Comparison of ENCODE assay signal across 11 mouse cellular contexts in the genomic region with DNA sequence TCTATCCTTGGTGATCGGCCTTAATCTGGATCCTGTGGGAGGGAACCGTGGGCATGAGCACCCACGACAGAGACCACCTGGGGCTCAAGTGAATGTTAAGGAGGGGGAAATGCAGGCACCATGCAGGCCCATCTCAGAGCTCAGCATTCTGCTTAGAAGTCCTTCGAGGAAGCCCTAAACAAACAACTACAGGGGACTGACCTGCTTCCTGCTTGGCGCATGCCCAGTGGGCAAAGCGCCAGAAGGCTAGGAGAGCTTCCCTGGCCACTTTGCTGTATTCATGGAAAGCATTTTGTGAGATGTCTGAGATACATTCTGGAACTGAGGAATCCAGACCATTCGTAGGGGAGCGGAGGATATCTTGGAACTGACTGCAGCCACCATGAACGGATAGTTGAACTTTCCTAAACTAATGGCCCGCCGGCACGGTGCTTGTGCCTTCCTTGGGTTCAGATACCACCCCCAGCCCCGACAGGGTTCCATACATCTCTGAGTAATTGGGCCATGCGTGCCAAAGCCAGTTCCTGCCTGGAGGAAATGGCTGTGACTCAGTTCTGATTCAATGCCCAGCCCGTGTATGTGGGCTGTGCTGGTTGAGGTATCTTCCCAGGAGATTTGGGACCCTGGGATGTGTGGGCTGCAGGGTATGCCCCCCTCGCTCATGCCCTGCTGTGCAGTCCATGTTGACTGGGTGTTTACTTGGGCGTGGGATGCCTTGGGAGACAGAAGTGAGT.
DNase-seq lines count a peak whose midpoint lies in the region; ATAC-seq and TF ChIP-seq lines count a peak whose summit lies in the region.
"Had no signal": no experiment of that assay in that cellular context is flagged by ENCODE, and none has a peak within 500 bp of the region (broad histone marks: within the 10 kb centered on the region; RNA-seq: fewer than 3 reads in every experiment).

No protein-coding gene starts in this region.

- H3K4me1 ChIP-seq in midbrain, embryonic 11.5 days (ENCODE audit: control insufficient read depth, insufficient read depth, low read length): no peaks in the 10 kb centered on the region
- no peaks in the 10 kb centered on the region for H3K4me1 ChIP-seq in midbrain, embryonic 13.5 days (replicated peaks)
- peaks cover 9 to 10% of the 10 kb centered on the region in 2 experiments for H3K4me1 ChIP-seq in heart, embryonic 14.5 days (ENCODE audit: control insufficient read depth in 2 of 2, insufficient read depth in 2 of 2, low read length in 2 of 2)
- H3K4me1 ChIP-seq in thymus, adult 2 months (replicated peaks; ENCODE audit: control insufficient read depth, insufficient read depth, low read length): no peaks in the 10 kb centered on the region
- H3K4me1 ChIP-seq: embryonic facial prominence, embryonic 15.5 days had no signal

- no peak for ATAC-seq in midbrain, embryonic 11.5 days (ENCODE audit: low FRiP score)
- ATAC-seq in midbrain, embryonic 13.5 days: no peak
- ATAC-seq in heart, embryonic 14.5 days (ENCODE audit: insufficient number of reproducible peaks, insufficient read depth, low FRiP score, low read depth): 0 out of 2 replicates have a peak, but pooled peaks have one; percentile 36
- ATAC-seq in megakaryocyte-erythroid progenitor cell, adult 5-6 weeks (replicated peaks; ENCODE audit: low FRiP score, low TSS enrichment, poor library complexity, severe bottlenecking): no peak
- ATAC-seq: CD4-positive, CD25-positive, alpha-beta regulatory T cell, adult 4 months had no signal

- no peaks in the 10 kb centered on the region for H3K27me3 ChIP-seq in midbrain, embryonic 11.5 days (ENCODE audit: control insufficient read depth, insufficient read depth, low read length)
- peaks cover 4% of the 10 kb centered on the region; the same call in 1 of the 2 replicates for H3K27me3 ChIP-seq in midbrain, embryonic 13.5 days
- H3K27me3 ChIP-seq in heart, embryonic 14.5 days (ENCODE audit: control insufficient read depth, insufficient read depth, low read length): peaks cover 7% of the 10 kb centered on the region; the same call in 1 of the 2 replicates
- no peaks in the 10 kb centered on the region for H3K27me3 ChIP-seq in thymus, adult 2 months (ENCODE audit: control insufficient read depth, insufficient read depth, low read length)
- H3K27me3 ChIP-seq: embryonic facial prominence, embryonic 15.5 days had no signal

- no peak overlapping the region for H3K9ac ChIP-seq in midbrain, embryonic 11.5 days (ENCODE audit: low read length)
- H3K9ac ChIP-seq in midbrain, embryonic 13.5 days (replicated peaks): no peak overlapping the region
- H3K9ac ChIP-seq in heart, embryonic 14.5 days (ENCODE audit: low read length): no peak overlapping the region
- H3K9ac ChIP-seq: embryonic facial prominence, embryonic 15.5 days had no signal

- H3K4me2 ChIP-seq in midbrain, embryonic 11.5 days: no peak overlapping the region
- H3K4me2 ChIP-seq in midbrain, embryonic 13.5 days (replicated peaks): no peak overlapping the region
- no peak overlapping the region for H3K4me2 ChIP-seq in heart, embryonic 14.5 days (ENCODE audit: low read length)
- H3K4me2 ChIP-seq: embryonic facial prominence, embryonic 15.5 days had no signal

- WGBS in midbrain, embryonic 11.5 days: 90% methylated on average over 17 of the region's 17 CpGs
- WGBS in midbrain, embryonic 13.5 days: 90% methylated on average over 17 of the region's 17 CpGs
- WGBS in heart, embryonic 14.5 days: 67% methylated on average over 17 of the region's 17 CpGs
- WGBS in thymus, adult 2 months: 84% methylated on average over 17 of the region's 17 CpGs

- TF ChIP-seq POLR2A in thymus, adult 2 months (IDR thresholded peaks at IDR 0.05; ENCODE audit: control insufficient read depth, extremely low read depth, insufficient read depth, low read length, poor library complexity): no peak

- no peak overlapping the region for H3K4me3 ChIP-seq in midbrain, embryonic 11.5 days (ENCODE audit: low read depth, low read length)
- no peak overlapping the region for H3K4me3 ChIP-seq in midbrain, embryonic 13.5 days (replicated peaks)
- H3K4me3 ChIP-seq in heart, embryonic 14.5 days (ENCODE audit: control insufficient read depth in 1 of 2, insufficient read depth in 1 of 2, low read depth in 1 of 2, low read length in 2 of 2): no peak overlapping the region
- no peak overlapping the region for H3K4me3 ChIP-seq in thymus, adult 2 months (ENCODE audit: control insufficient read depth, insufficient read depth, low read length)
- H3K4me3 ChIP-seq: embryonic facial prominence, embryonic 15.5 days; megakaryocyte, embryonic 14.5 days had no signal

- TF ChIP-seq CTCF in thymus, adult 2 months (IDR thresholded peaks at IDR 0.05; ENCODE audit: borderline replicate concordance, control insufficient read depth, extremely low read depth, insufficient read depth, low read length, poor library complexity): no peak

- H3K27ac ChIP-seq in midbrain, embryonic 11.5 days (ENCODE audit: low read depth, low read length): no peak overlapping the region
- H3K27ac ChIP-seq in midbrain, embryonic 13.5 days: no peak overlapping the region
- H3K27ac ChIP-seq in heart, embryonic 14.5 days (replicated peaks in 1 of 2; ENCODE audit: control insufficient read depth in 1 of 2, insufficient read depth in 1 of 2, low read depth in 2 of 2, low read length in 2 of 2): no peak overlapping the region
- no peak overlapping the region for H3K27ac ChIP-seq in thymus, adult 2 months (ENCODE audit: control insufficient read depth, insufficient read depth, low read length)
- H3K27ac ChIP-seq: embryonic facial prominence, embryonic 15.5 days had no signal

- no peaks in the 10 kb centered on the region for H3K36me3 ChIP-seq in midbrain, embryonic 11.5 days (ENCODE audit: control insufficient read depth, insufficient read depth, low read length)
- no peaks in the 10 kb centered on the region for H3K36me3 ChIP-seq in midbrain, embryonic 13.5 days
- H3K36me3 ChIP-seq in heart, embryonic 14.5 days (ENCODE audit: control insufficient read depth, insufficient read depth, low read length): no peaks in the 10 kb centered on the region
- H3K36me3 ChIP-seq in thymus, adult 2 months (ENCODE audit: control insufficient read depth, insufficient read depth, low read length): no peaks in the 10 kb centered on the region
- H3K36me3 ChIP-seq: embryonic facial prominence, embryonic 15.5 days had no signal

- DNase-seq in cerebellum, postnatal 14 days: peak; percentile 54
- no peak for DNase-seq in cerebellum, adult 9-11 months
- peak; percentile 6 for DNase-seq in midbrain, embryonic 11.5 days (ENCODE audit: low spot score, missing footprints)
- DNase-seq in lung, postnatal 25 days (ENCODE audit: low spot score): peak; percentile 18
- no peak for DNase-seq in thymus, adult 2 months

- H3K9me3 ChIP-seq in midbrain, embryonic 11.5 days (ENCODE audit: control insufficient read depth, low read length): no peaks in the 10 kb centered on the region
- no peaks in the 10 kb centered on the region for H3K9me3 ChIP-seq in midbrain, embryonic 13.5 days
- H3K9me3 ChIP-seq in heart, embryonic 14.5 days (ENCODE audit: control insufficient read depth, low read length): no peaks in the 10 kb centered on the region
- H3K9me3 ChIP-seq: embryonic facial prominence, embryonic 15.5 days; megakaryocyte, embryonic 14.5 days had no signal

Comparison
In these comparisons a context has a peak if more than half of its experiments do, and no peak if none do; other contexts are left out.
1. DNase-seq: peak in cerebellum, postnatal 14 days (2 of 2), midbrain, embryonic 11.5 days (single experiment) and lung, postnatal 25 days (single experiment); none in cerebellum, adult 9-11 months (single experiment) and thymus, adult 2 months (single experiment).